Comparison of ENCODE assay signal across 33 mouse cellular contexts in the genomic region with DNA sequence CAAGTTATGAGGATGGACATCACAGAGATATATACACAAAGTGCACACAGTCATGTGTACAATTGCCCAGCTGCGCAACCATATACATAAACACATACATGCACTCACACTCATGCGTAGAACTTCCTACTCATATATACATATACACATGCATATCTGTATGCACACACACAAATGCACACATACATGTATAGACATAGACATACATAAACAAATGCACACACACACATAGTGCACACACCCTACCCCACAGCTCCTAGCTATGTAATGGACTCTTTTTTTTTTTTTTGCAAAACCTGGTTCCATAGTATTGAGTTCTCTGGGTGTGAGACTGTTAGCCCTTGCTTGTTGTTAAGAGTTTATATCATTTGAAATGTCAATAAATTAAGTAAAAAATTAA. TPM values are rescaled to one million over a fixed set of nuclear protein-coding genes. Genes with fewer than 3 reads are reported as not detected.
"Had no signal": no experiment of that assay in that cellular context is flagged by ENCODE, and none has a peak within 500 bp of the region (broad histone marks: within the 10 kb centered on the region; RNA-seq: fewer than 3 reads in every experiment).

No protein-coding gene starts in this region.

- DNase-seq: heart, postnatal 10 days; heart, postnatal 14 days; heart, postnatal 36 days; heart, postnatal 4 days; kidney, adult 18-20 months; kidney, adult 2 months; kidney, adult 8-10 months; kidney, adult 9 months; kidney, postnatal 10 days; kidney, postnatal 14 days; kidney, postnatal 25 days; kidney, postnatal 36 days; kidney, postnatal 4 days; layer of hippocampus, adult 9-11 months; layer of hippocampus, postnatal 36 days had no signal

- H3K4me1 ChIP-seq: heart, embryonic 10.5 days; heart, embryonic 12.5 days; heart, embryonic 15.5 days; intestine, embryonic 15.5 days; kidney, embryonic 15.5 days had no signal

- H3K27me3 ChIP-seq: heart, embryonic 12.5 days; heart, embryonic 13.5 days; heart, embryonic 15.5 days; hindbrain, embryonic 12.5 days; hindbrain, embryonic 15.5 days; intestine, embryonic 15.5 days; kidney, embryonic 15.5 days had no signal

- ATAC-seq: inflammation-experienced regulatory T-cells, adult 6 months; intestine, embryonic 15.5 days; intestine, embryonic 16.5 days; intestine, postnatal 0 days had no signal

- H3K9ac ChIP-seq: heart, embryonic 12.5 days; heart, embryonic 13.5 days; heart, embryonic 15.5 days; hindbrain, embryonic 12.5 days; hindbrain, embryonic 14.5 days; hindbrain, embryonic 15.5 days; intestine, embryonic 15.5 days; kidney, embryonic 15.5 days had no signal

- H3K27ac ChIP-seq: heart, embryonic 10.5 days; heart, embryonic 13.5 days; heart, embryonic 15.5 days; hindbrain, embryonic 10.5 days; hindbrain, embryonic 12.5 days; hindbrain, embryonic 15.5 days; hindbrain, postnatal 0 days; intestine, embryonic 15.5 days; kidney, embryonic 15.5 days; kidney, postnatal 0 days; layer of hippocampus, adult 2 months; left cerebral cortex, adult 2 months had no signal

- H3K36me3 ChIP-seq: heart, embryonic 10.5 days; heart, embryonic 12.5 days; heart, embryonic 13.5 days; heart, embryonic 15.5 days; hindbrain, embryonic 10.5 days; hindbrain, embryonic 12.5 days; hindbrain, embryonic 15.5 days; intestine, embryonic 15.5 days; kidney, embryonic 15.5 days had no signal

- H3K4me3 ChIP-seq: heart, embryonic 10.5 days; heart, embryonic 12.5 days; heart, embryonic 13.5 days; heart, embryonic 15.5 days; hindbrain, embryonic 10.5 days; hindbrain, embryonic 12.5 days; hindbrain, embryonic 15.5 days; intestine, embryonic 15.5 days; kidney, embryonic 15.5 days; layer of hippocampus, adult 2 months; left cerebral cortex, adult 2 months had no signal

- H3K4me2 ChIP-seq: heart, embryonic 11.5 days; heart, embryonic 12.5 days; heart, embryonic 13.5 days; heart, embryonic 15.5 days; hindbrain, embryonic 12.5 days; hindbrain, embryonic 14.5 days; hindbrain, embryonic 15.5 days; intestine, embryonic 15.5 days; kidney, embryonic 15.5 days had no signal

- H3K9me3 ChIP-seq: heart, embryonic 10.5 days; heart, embryonic 12.5 days; heart, embryonic 13.5 days; heart, embryonic 15.5 days; hindbrain, embryonic 10.5 days; hindbrain, embryonic 12.5 days; hindbrain, embryonic 15.5 days; intestine, embryonic 15.5 days; kidney, embryonic 15.5 days had no signal

RNA-seq across cellular contexts. Expression of a gene that starts 21.2 kb away (rescaled TPM):
- polyA plus RNA-seq: inflammation-experienced regulatory T-cells, adult 6 months had no signal
